Mouse (Mus musculus) testis, adult 2 months (tissue): ENCODE measurements around the gene Gstp2.

Experiments
- CTCF ChIP-seq: fragments of 200-500 bp; IDR thresholded peaks from 2 replicates; pipeline ENCODE4 v1.5.1; 2012; ENCODE audit warnings: low read depth, mild to moderate bottlenecking, inconsistent platforms, low read length, moderate library complexity; ENCODE audit not compliant: control insufficient read depth, insufficient read depth, insufficient replicate concordance
- POLR2A ChIP-seq: fragments of 200-500 bp; IDR thresholded peaks from 2 replicates; pipeline ENCODE4 v1.6.1; 2012; ENCODE audit warnings: low read depth, mild to moderate bottlenecking, inconsistent platforms, low read length, moderate library complexity; ENCODE audit not compliant: control insufficient read depth

- TF ChIP-seq CTCF (peak; percentile 8; the same call in 1 of the 2 replicates), POLR2A (no peak)
Observed at GRCm38 (mm10) chr19:4084984-4085383, 39.2 kb upstream of the Gstp2 start.
